Mouse (Mus musculus) cerebral cortex, adult 2 months (tissue): ENCODE data around the gene Slc39a13.

Experiments
- WGBS: fragments of 180-500 bp; shearing (Covaris S2); methylation state at CpG from one replicate; pipeline ENCODE4 v1.1.7; 2018; 5-methylcytosine and 5-hydroxymethylcytosine counted together

Gene Slc39a13

DNA sequence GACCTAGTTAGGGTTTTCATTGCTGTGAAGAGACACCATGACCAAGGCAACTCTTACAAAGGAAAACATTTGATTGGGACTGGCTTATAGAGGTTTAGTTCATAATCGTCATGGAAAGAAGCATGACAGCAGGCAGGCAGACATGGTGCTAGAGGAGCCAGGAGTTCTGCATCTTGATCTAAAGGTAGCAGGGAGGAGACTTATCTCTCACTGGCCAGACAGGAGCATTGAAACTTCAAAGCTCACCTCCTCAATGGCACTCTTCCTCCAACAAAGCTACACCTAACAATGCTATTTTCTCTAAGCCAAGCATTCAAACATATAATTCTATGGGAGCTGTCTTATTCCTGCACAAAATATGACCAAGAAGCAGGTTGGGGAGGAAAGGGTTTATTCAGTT, 43.7 kb downstream of the Slc39a13 start:
- 64% methylated on average over 1 of the region's 1 CpGs for WGBS

DNA sequence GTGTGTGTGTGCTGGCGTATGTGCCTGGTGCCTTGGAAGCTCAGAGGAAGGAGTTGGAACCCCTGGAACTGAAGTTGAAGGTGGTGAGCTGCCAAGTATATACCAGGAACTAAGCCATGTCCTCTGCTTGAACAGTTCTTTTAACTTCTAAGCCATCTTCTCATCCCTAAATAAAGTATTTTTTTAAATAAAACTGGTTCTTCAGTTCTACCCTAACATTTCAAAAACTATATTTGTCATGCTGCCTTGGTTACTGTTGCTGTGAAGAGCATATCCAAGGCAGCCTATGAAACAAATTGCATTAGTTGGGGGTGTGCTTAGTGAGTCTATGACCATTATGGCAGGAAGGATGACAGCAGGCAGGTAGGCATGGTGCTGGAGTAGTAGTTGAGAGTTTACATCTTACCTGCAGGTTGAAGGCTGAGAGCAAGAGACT, 45.1 kb downstream of the Slc39a13 start:
- 40% methylated on average over 1 of the region's 1 CpGs for WGBS

DNA sequence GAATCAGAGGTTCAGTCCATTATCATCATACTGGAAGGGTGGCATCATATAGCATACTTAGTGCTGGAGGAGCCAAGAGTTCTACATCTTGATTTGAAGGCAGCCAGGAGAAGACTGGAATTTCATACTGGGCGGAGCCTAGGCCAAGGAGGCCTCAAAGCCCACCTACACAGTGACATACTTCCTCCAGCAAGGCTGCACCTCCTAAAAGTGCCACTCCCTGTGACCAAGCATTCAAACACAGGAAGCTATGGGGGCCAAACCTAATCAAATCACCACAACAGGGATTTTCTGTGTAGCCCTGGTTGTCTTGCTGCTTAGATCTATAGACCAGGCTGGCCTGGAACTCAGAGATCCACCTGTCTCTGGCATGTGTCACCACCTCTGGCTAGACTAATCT, 46.3 kb downstream of the Slc39a13 start:
- WGBS = 95% methylated on average over 1 of the region's 1 CpGs

DNA sequence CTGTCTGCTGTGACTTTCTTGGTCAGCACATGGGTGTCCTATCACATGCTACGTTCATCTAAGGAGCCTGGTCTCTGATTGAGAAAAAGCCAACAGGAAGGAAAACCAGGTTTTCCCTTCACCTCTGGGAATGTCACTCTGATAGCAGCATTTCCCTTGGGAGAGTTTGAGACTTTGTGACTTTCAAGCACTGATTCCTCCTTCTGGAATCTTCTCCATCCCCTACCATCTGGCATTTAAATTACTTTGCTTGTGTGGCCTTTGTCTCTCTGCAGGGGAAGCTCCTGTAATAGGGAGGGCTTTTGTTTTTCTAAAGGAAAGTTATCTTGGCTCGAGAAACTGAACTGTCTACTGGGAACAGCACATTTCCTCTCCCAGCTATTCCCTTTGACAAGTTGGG, 47.1 kb downstream of the Slc39a13 start:
- WGBS = 39% methylated on average over 2 of the region's 2 CpGs

DNA sequence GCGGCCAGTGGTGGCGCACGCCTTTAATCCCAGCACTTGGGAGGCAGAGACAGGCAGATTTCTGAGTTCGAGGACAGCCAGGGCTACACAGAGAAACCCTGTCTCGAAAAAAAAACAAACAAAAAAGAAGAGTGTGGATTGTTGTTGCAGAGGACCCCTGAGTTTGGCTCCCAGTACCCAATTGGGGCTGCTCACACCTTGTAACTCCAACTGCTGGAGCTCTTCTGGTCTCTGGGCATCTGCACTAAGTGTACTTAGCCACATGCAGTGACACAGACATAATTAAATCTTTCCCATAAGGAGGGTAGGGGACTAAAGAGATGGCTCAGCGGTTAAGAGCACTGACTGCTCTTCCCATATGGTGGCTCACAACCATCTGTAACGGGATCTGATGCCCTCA, 48.0 kb downstream of the Slc39a13 start:
- 92% methylated on average over 7 of the region's 7 CpGs for WGBS

DNA sequence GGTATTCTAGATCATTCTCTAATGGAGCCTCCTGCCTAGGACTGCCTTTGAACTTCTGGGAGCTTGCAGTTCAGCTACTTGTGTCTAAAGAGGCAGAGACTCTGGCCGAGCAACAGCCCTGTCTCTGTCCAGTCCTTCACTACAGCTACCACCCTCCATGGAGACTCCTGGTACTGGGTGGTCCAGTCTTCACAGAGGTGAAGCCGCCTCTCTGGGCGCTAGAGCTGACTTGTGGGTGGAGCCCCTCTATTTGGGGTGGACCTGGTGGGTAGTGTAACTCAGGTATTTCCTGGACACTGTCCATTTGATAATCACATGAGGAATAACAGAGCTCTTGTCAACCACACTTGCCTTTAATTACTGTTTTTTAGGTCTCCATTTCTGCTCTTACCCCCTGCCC, 50.3 kb downstream of the Slc39a13 start:
- 98% methylated on average over 3 of the region's 3 CpGs for WGBS

DNA sequence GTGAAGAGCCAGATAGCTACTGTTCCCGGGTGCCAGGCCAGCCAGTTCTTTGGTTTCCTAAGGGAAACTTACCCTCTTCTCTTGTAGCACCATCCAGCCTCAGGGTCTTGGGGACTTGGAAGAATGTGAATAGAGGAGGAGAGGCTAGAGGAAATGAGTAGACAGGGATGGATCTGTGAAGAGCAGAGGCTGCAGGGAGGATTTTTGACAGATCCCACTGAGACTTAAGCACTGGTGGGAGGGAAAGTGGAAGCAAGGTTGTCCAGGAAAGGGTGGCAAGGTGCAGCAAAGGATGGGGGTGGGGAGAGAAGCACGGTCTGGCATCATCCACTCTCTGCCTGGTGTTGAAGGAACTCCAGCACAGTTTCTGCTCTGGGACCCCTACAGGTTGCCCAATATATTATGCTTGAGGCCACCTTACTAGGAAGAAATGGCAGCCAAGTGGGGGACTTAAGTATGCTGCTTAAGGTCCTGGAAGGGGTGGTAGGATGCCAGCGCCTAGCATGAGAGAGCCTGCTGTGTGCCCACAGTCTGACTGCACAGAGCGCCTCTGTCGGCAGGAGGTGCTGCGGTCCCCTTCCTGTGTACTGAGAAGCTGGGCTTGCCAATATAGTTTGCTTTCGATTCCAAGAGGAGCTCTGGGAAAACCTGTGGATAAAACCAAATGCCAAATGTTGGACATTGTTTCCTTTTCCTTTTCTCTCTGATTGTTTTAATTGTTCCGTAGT, 52.0 kb downstream of the Slc39a13 start:
- WGBS = 38% methylated on average over 8 of the region's 8 CpGs

DNA sequence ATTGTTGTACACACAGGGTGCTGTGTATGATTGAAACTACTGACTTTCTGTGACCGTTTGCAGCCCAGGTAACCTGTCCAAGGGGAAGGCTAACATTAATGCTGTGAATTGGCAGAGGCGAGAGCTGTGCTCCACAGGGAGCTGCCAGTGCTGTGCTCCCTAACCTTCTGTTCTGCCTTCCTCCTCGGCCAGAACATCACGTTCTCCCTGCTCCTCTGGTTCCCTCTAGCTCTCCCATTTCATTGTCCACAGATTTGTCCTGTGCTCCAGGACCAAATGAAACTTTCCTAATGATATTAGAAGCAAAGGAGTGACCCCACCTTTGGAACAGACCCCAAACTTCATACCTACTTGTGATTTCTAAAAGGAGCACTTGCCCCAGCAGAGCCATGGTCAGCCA, 54.8 kb downstream of the Slc39a13 start:
- 50% methylated on average over 4 of the region's 4 CpGs for WGBS

DNA sequence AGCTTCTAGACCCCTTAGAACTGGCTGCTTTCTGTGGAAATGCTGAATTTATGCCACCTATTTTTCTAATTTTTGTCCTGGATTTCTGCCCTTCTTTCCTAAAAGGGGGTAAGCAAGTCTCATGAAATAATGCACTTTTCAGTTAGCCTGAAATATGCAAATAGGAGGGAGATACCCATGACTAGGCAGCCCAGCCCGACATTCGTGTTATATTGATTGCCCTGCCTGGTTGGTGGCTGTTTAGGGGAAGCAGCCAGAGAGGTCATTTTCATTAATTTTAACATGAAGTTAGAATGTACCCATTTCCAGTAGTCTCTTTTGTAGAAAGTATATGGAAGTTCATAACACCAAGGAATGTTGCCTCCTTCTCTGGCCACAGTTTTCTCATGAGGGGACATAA, 56.3 kb downstream of the Slc39a13 start:
- 90% methylated on average over 2 of the region's 2 CpGs for WGBS
